Mouse (Mus musculus) embryo, embryonic 10.5 days (tissue): ENCODE results near the gene Krt73.
A peak's percentile ranks its signal among the peaks of the same experiment; 100 is the strongest.

Experiments used
- DNase-seq: peaks from one replicate; pipeline ENCODE4 v3.0.0-alpha.2; 2015; ENCODE audit warnings: low spot score

The Krt73 gene

GRCm38 (mm10) chr15:101802296-101802835 is at the start of gene Krt73:
Krt73 (minus strand) TSS chr15:101802346.
- no peak for DNase-seq

- no peak for DNase-seq
Observed at GRCm38 (mm10) chr15:101850694-101851093, 48.5 kb upstream of the Krt73 start, which contains the start of gene Krt1. Krt1 (minus strand) TSS chr15:101850794.

GRCm38 (mm10) chr15:101845971-101846403 is 43.8 kb upstream of the Krt73 start:
- DNase-seq: peak; percentile 54

DNA sequence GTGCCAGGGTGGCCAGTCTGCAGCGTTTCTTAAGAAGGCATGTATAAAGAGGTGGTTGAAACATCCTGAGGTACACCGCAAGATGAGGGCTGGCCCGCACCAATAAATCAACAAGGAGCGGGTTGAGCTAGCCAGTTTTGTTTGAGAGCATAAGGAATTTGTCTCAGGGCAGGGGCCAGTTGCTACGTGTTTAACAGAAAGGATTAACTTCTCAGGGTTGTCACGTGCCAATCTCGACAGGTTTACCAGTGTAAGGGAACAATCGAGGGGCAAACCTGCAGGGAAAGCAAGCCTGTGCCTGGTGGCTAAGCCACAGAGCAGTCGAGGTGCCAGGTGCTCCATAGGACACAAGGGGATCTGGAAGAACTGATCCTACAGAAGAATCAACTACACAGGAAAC is 41.0 kb upstream of the Krt73 start:
- DNase-seq: no peak

DNA sequence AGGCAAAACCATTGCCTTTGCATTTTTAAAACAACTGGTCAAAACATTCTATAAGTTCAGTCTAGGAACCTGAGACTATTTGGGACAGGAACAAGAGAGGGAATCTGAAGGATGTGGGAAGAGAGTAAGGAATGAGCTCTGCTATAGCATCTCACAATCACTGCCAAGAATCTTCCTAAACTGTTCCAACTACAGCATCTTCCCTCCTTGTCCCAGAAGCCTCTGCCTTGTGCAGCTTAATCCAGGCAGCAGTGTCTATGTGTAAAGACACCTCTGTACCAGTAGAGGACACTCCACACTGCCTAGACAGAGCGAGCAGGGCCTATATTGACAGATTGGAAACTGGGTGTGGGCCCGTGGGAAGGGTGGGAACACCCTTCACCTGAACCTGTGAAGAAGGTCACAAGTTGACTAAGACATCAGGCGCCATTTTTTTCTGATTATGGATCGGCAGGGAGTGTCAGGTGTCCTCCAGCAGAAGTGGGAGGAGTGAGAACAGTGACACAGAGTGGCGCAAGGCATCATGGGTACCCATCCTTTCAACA is 32.7 kb upstream of the Krt73 start:
- no peak for DNase-seq

DNA sequence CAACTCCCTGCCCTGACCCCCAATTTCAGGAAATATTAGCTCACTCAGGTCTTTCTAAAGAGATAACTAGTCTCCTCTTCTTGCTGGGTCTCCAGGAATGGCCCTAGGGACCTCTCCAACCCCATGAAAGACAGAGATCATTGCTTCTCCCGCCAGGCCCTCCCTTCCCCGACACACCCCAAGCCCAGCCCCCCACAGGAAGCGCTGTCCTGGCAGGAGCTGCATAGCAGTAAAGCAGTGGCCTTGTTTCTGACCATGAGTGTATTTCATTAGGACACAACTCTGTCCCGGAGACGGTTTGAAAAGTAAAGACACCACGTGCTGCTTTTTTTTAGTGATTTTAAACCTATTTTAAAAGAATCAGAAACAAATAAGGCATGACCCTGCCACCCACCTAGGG is 31.0 kb upstream of the Krt73 start:
- DNase-seq: no peak

- no peak for DNase-seq
Observed at GRCm38 (mm10) chr15:101829441-101829840, 27.3 kb upstream of the Krt73 start.

GRCm38 (mm10) chr15:101821786-101822185 is 19.6 kb upstream of the Krt73 start:
- no peak for DNase-seq

DNA sequence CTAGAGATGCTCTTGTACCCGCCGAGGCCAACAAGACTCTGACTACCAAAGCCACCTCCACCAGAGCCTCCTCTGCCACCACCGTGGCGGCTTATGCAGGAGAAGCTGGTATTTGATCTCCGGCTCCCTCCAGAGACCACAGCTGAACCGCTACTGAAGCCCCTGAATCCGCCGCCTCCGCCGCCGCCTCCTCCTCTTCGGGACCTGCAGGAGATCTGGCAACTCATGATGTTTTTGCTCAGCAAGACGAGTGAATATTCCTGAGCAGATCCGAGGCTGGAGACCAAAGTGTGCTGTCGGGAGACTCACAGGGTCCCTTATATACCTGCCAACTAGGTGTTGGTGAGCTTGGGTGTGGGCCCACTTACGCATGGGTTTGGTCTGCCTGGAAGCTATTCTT is 15.7 kb upstream of the Krt73 start, which contains the start of gene Krt2:
TSS of gene Krt2 (minus strand) at position 295 of the 400 bp plus-strand sequence.
- no peak for DNase-seq

DNA sequence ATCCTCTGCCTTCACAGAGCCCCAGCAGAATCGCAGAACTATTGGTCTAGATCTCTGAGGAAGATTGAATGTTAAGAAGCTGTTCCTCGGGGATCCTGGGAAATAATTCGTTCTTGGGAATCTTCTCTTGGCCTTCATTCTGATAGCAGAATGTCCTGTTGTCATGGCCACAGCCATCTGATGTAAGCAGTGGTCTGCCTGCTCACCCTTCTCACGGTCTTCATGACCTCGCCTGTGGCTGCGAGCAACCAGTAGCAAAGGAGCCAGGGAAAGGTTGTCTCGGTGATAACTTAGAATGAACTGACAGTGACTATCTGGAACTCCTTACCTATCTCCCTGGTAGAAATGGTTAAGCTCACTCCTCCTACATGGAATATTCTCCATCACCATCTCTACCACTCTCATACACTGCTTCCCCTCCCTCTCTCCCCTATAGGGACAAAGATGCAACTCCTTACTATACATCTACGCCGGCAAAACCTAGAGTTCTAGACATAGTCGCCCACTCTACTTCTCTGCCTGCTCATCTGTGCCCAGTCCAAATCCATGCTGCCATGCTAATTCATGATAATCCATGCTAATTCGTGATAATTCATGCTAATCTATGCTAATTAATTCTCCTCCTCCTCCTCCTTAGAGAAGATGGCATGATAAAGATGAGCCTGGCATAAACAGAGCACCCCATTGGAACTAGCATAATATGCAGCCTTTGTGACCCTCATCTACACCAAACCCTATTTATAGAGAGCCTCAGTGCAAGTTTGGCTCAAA is 1.1 kb upstream of the Krt73 start:
- DNase-seq: no peak

DNA sequence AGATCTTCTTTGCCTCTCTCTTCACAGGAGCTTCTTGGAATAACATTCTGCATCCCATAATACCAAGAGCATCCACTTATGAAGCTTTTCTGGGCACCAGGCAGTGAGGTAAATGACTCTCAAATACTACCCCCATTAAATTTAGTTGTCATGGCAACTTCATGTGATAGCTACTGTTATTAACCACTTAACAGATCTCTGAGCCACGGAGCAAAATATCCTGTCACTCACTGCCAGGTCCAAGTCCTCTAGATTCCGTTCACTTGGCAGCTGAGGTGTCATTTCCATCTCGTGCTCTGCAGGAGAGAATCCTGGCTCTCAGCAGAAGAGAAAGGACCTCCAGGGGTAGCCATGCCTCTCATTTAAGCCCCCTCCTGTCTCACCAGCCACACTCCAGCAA is 11.3 kb downstream of the Krt73 start:
- DNase-seq: no peak

GRCm38 (mm10) chr15:101786360-101786759 is 15.8 kb downstream of the Krt73 start, which contains the start of gene Krt72:
Krt72 (minus strand) TSS chr15:101786460.
- DNase-seq: no peak

DNA sequence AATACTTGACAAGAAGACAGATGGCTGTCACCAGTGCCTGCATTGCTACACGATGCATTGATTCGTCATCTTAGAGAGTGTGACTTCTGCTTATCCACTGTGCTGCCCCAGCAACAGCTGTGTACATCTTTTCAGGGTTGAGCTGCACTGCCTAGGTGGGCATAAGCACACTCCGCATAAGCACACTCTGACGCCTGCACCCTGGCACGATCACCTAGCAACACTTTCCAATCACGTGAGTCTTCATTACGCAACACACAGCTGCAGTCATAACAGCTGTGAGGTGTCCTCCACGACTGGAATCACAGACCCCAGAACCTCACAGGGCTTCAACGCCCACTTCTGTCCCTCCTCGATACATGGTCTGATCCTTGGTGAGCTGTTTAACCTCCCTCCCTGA is 28.7 kb downstream of the Krt73 start:
- no peak for DNase-seq

GRCm38 (mm10) chr15:101772711-101773081 is 29.4 kb downstream of the Krt73 start:
- peak; percentile 95 for DNase-seq

- DNase-seq: peak; percentile 51
Observed at GRCm38 (mm10) chr15:101772080-101772710, 30.0 kb downstream of the Krt73 start.

DNA sequence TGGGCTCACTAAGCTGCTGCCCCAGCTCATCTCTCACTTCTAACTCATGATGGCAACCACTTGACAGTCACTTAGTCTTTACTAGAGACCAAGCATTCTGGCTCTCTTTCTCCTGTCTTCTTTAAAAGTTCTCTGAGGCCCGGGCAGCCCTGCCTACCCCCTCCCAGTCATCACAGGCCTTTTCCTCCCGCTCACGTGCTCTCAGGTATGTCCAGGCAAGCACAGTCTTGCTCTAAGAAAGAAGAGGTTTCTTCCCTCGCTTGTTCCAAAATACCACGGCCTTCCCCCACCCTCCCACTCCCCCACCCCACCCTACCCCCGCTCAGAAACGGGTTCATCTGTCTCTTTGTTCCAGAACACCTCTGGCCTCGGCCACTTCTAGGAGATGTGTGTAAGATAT is 31.9 kb downstream of the Krt73 start:
- DNase-seq: no peak
